Mouse (Mus musculus) embryo, embryonic 11.5 days (tissue): ENCODE data around the gene Rnf26.

ENCODE experiments used
- DNase-seq: peaks from one replicate; pipeline ENCODE4 v3.0.0-alpha.2; 2012; ENCODE audit warnings: low read depth, low spot score

Rnf26 gene

GRCm38 (mm10) chr9:44093612-44094503 is 19.5 kb downstream of the Rnf26 start:
- peak; percentile 45 for DNase-seq

GRCm38 (mm10) chr9:44088877-44089608 is 24.3 kb downstream of the Rnf26 start:
- no peak for DNase-seq

- no peak for DNase-seq
Observed at GRCm38 (mm10) chr9:44087761-44088455, 25.4 kb downstream of the Rnf26 start.

- no peak for DNase-seq
Observed at GRCm38 (mm10) chr9:44086960-44087359, 26.4 kb downstream of the Rnf26 start.

GRCm38 (mm10) chr9:44085741-44086665 is 27.3 kb downstream of the Rnf26 start:
- no peak for DNase-seq

- no peak for DNase-seq
Observed at GRCm38 (mm10) chr9:44085276-44085675, 28.0 kb downstream of the Rnf26 start.

- DNase-seq = peak; percentile 65
Observed at GRCm38 (mm10) chr9:44084659-44085229, 28.6 kb downstream of the Rnf26 start.

- no peak for DNase-seq
Observed at GRCm38 (mm10) chr9:44084236-44084635, 29.1 kb downstream of the Rnf26 start.

- DNase-seq = no peak
Observed at GRCm38 (mm10) chr9:44083392-44084121, 29.8 kb downstream of the Rnf26 start.

- DNase-seq = no peak
Observed at GRCm38 (mm10) chr9:44082266-44082665, 31.1 kb downstream of the Rnf26 start.

- no peak for DNase-seq
Observed at GRCm38 (mm10) chr9:44081581-44081980, 31.7 kb downstream of the Rnf26 start.

- no peak for DNase-seq
Observed at GRCm38 (mm10) chr9:44080953-44081352, 32.4 kb downstream of the Rnf26 start.

- no peak for DNase-seq
Observed at GRCm38 (mm10) chr9:44079997-44080780, 33.1 kb downstream of the Rnf26 start.

GRCm38 (mm10) chr9:44078955-44079756 is 34.2 kb downstream of the Rnf26 start:
- no peak for DNase-seq

- DNase-seq = no peak
Observed at GRCm38 (mm10) chr9:44078136-44078797, 35.0 kb downstream of the Rnf26 start.

- DNase-seq = no peak
Observed at GRCm38 (mm10) chr9:44077266-44077910, 35.9 kb downstream of the Rnf26 start.

- DNase-seq = no peak
Observed at GRCm38 (mm10) chr9:44076764-44077120, 36.6 kb downstream of the Rnf26 start.
